Mouse (Mus musculus): Measurements from ENCODE around the gene Tomm20l.

The Tomm20l gene

GRCm38 (mm10) chr12:71141189-71141588, 30.0 kb downstream of the Tomm20l start:
- H3K4me3 ChIP-seq (replicated peaks; ENCODE audit: low read length), result no peak overlapping the region
- peaks cover 67% of the 10 kb centered on the region for H3K36me3 ChIP-seq (ENCODE audit: insufficient read depth, low read length)
- TF ChIP-seq NANOG (IDR thresholded peaks at IDR 0.05; ENCODE audit: borderline replicate concordance, low read length) (no peak), CTCF (conservative IDR thresholded peaks at IDR 0.05; ENCODE audit: low read length) (peak; percentile 65)
- peaks cover 52% of the 10 kb centered on the region for H3K4me1 ChIP-seq (replicated peaks; ENCODE audit: low read depth, low read length)
- no peaks in the 10 kb centered on the region for H3K9me3 ChIP-seq (ENCODE audit: low read length)
- no peaks in the 10 kb centered on the region for H3K27me3 ChIP-seq (ENCODE audit: insufficient read depth, low read length)

- TF ChIP-seq POU5F1 (IDR thresholded peaks at IDR 0.05; ENCODE audit: borderline replicate concordance, low read length) (no peak), CTCF (conservative IDR thresholded peaks at IDR 0.05; ENCODE audit: low read length) (peak; percentile 89), NANOG (IDR thresholded peaks at IDR 0.05; ENCODE audit: borderline replicate concordance, low read length) (no peak)
- H3K4me3 ChIP-seq (replicated peaks; ENCODE audit: low read length), result no peak overlapping the region
- H3K27me3 ChIP-seq (ENCODE audit: insufficient read depth, low read length), result no peaks in the 10 kb centered on the region
- H3K4me1 ChIP-seq (replicated peaks; ENCODE audit: low read depth, low read length), result peaks cover 22% of the 10 kb centered on the region
- no peaks in the 10 kb centered on the region for H3K9me3 ChIP-seq (ENCODE audit: low read length)
- peaks cover 89% of the 10 kb centered on the region for H3K36me3 ChIP-seq (ENCODE audit: insufficient read depth, low read length)
These were observed 36.4 kb downstream of the Tomm20l start for GRCm38 (mm10) chr12:71147641-71148040.

- no peaks in the 10 kb centered on the region for H3K9me3 ChIP-seq (ENCODE audit: low read length)
- H3K4me1 ChIP-seq (replicated peaks; ENCODE audit: low read depth, low read length), result peaks cover 22% of the 10 kb centered on the region
- no peaks in the 10 kb centered on the region for H3K27me3 ChIP-seq (ENCODE audit: insufficient read depth, low read length)
- no peak overlapping the region for H3K4me3 ChIP-seq (replicated peaks; ENCODE audit: low read length)
- TF ChIP-seq POU5F1 (IDR thresholded peaks at IDR 0.05; ENCODE audit: borderline replicate concordance, low read length), result no peak
- TF ChIP-seq CTCF (conservative IDR thresholded peaks at IDR 0.05; ENCODE audit: low read length), result no peak
- no peak for TF ChIP-seq NANOG (IDR thresholded peaks at IDR 0.05; ENCODE audit: borderline replicate concordance, low read length)
- peaks cover 87% of the 10 kb centered on the region for H3K36me3 ChIP-seq (ENCODE audit: insufficient read depth, low read length)
These were observed 37.6 kb downstream of the Tomm20l start for GRCm38 (mm10) chr12:71148801-71149200.

GRCm38 (mm10) chr12:71149456-71149855, 38.2 kb downstream of the Tomm20l start:
- Histone ChIP-seq H3K27me3 (ENCODE audit: insufficient read depth, low read length) (no peaks in the 10 kb centered on the region), H3K4me3 (replicated peaks; ENCODE audit: low read length) (no peak overlapping the region), H3K4me1 (replicated peaks; ENCODE audit: low read depth, low read length) (peaks cover 17% of the 10 kb centered on the region), H3K36me3 (ENCODE audit: insufficient read depth, low read length) (peaks cover 85% of the 10 kb centered on the region), H3K9me3 (ENCODE audit: low read length) (no peaks in the 10 kb centered on the region)
- TF ChIP-seq NANOG (IDR thresholded peaks at IDR 0.05; ENCODE audit: borderline replicate concordance, low read length) (no peak), CTCF (conservative IDR thresholded peaks at IDR 0.05; ENCODE audit: low read length) (no peak), POU5F1 (IDR thresholded peaks at IDR 0.05; ENCODE audit: borderline replicate concordance, low read length) (no peak)

- TF ChIP-seq CTCF (conservative IDR thresholded peaks at IDR 0.05; ENCODE audit: low read length) (no peak), NANOG (IDR thresholded peaks at IDR 0.05; ENCODE audit: borderline replicate concordance, low read length) (no peak), POU5F1 (IDR thresholded peaks at IDR 0.05; ENCODE audit: borderline replicate concordance, low read length) (no peak)
- Histone ChIP-seq H3K9me3 (ENCODE audit: low read length) (no peaks in the 10 kb centered on the region), H3K4me3 (replicated peaks; ENCODE audit: low read length) (no peak overlapping the region), H3K27me3 (ENCODE audit: insufficient read depth, low read length) (no peaks in the 10 kb centered on the region), H3K36me3 (ENCODE audit: insufficient read depth, low read length) (peaks cover 86% of the 10 kb centered on the region), H3K4me1 (replicated peaks; ENCODE audit: low read depth, low read length) (peaks cover 10% of the 10 kb centered on the region)
These were observed 38.9 kb downstream of the Tomm20l start for GRCm38 (mm10) chr12:71150167-71150566.

- H3K4me3 ChIP-seq (replicated peaks; ENCODE audit: low read length), result no peak overlapping the region
- no peaks in the 10 kb centered on the region for H3K27me3 ChIP-seq (ENCODE audit: insufficient read depth, low read length)
- peaks cover 92% of the 10 kb centered on the region for H3K36me3 ChIP-seq (ENCODE audit: insufficient read depth, low read length)
- TF ChIP-seq NANOG (IDR thresholded peaks at IDR 0.05; ENCODE audit: borderline replicate concordance, low read length) (no peak), POU5F1 (IDR thresholded peaks at IDR 0.05; ENCODE audit: borderline replicate concordance, low read length) (no peak), CTCF (conservative IDR thresholded peaks at IDR 0.05; ENCODE audit: low read length) (no peak)
- H3K4me1 ChIP-seq (replicated peaks; ENCODE audit: low read depth, low read length), result no peaks in the 10 kb centered on the region
- no peaks in the 10 kb centered on the region for H3K9me3 ChIP-seq (ENCODE audit: low read length)
These were observed 43.8 kb downstream of the Tomm20l start for GRCm38 (mm10) chr12:71154979-71155378.

GRCm38 (mm10) chr12:71157974-71158373, 46.7 kb downstream of the Tomm20l start:
- no peak overlapping the region for H3K4me3 ChIP-seq (replicated peaks; ENCODE audit: low read length)
- TF ChIP-seq NANOG (IDR thresholded peaks at IDR 0.05; ENCODE audit: borderline replicate concordance, low read length) (no peak), CTCF (conservative IDR thresholded peaks at IDR 0.05; ENCODE audit: low read length) (no peak), POU5F1 (IDR thresholded peaks at IDR 0.05; ENCODE audit: borderline replicate concordance, low read length) (no peak)

GRCm38 (mm10) chr12:71164410-71164809, 53.2 kb downstream of the Tomm20l start:
- no peaks in the 10 kb centered on the region for H3K9me3 ChIP-seq (ENCODE audit: low read length)
- no peak for TF ChIP-seq NANOG (IDR thresholded peaks at IDR 0.05; ENCODE audit: borderline replicate concordance, low read length)
- no peak for TF ChIP-seq POU5F1 (IDR thresholded peaks at IDR 0.05; ENCODE audit: borderline replicate concordance, low read length)
- TF ChIP-seq CTCF (conservative IDR thresholded peaks at IDR 0.05; ENCODE audit: low read length), result no peak
- no peaks in the 10 kb centered on the region for H3K27me3 ChIP-seq (ENCODE audit: insufficient read depth, low read length)
- peaks cover 84% of the 10 kb centered on the region for H3K36me3 ChIP-seq (ENCODE audit: insufficient read depth, low read length)
- H3K4me1 ChIP-seq (replicated peaks; ENCODE audit: low read depth, low read length), result no peaks in the 10 kb centered on the region
- H3K4me3 ChIP-seq (replicated peaks; ENCODE audit: low read length), result no peak overlapping the region

More at GRCm38 (mm10) chr12:71157974-71158373, 46.7 kb downstream of the Tomm20l start:
- Histone ChIP-seq H3K36me3 (ENCODE audit: insufficient read depth, low read length) (peaks cover 94% of the 10 kb centered on the region), H3K27me3 (ENCODE audit: insufficient read depth, low read length) (no peaks in the 10 kb centered on the region), H3K9me3 (ENCODE audit: low read length) (no peaks in the 10 kb centered on the region), H3K4me1 (replicated peaks; ENCODE audit: low read depth, low read length) (no peaks in the 10 kb centered on the region)

- H3K36me3 ChIP-seq (ENCODE audit: insufficient read depth, low read length), result peaks cover 68% of the 10 kb centered on the region
- no peak overlapping the region for H3K4me3 ChIP-seq (replicated peaks; ENCODE audit: low read length)
- no peaks in the 10 kb centered on the region for H3K27me3 ChIP-seq (ENCODE audit: insufficient read depth, low read length)
- TF ChIP-seq NANOG (IDR thresholded peaks at IDR 0.05; ENCODE audit: borderline replicate concordance, low read length) (no peak), POU5F1 (IDR thresholded peaks at IDR 0.05; ENCODE audit: borderline replicate concordance, low read length) (no peak), CTCF (conservative IDR thresholded peaks at IDR 0.05; ENCODE audit: low read length) (no peak)
- no peaks in the 10 kb centered on the region for H3K9me3 ChIP-seq (ENCODE audit: low read length)
- H3K4me1 ChIP-seq (replicated peaks; ENCODE audit: low read depth, low read length), result peaks cover 12% of the 10 kb centered on the region
These were observed 58.7 kb downstream of the Tomm20l start for GRCm38 (mm10) chr12:71169911-71170310.
